Mouse (Mus musculus) left cerebral cortex, postnatal 36 days (tissue): ENCODE measurements around the gene Arg1. TPM values are rescaled to one million over a fixed set of nuclear protein-coding genes. Genes with fewer than 3 reads are reported as not detected.

Experiments used
- DNase-seq, 2 experiments: peaks; one replicate each; pipeline ENCODE4 v3.0.0; 2021 to 2022; ENCODE audit warnings: low spot score in 2 of 2, mixed read lengths in 1 of 2
- intact Hi-C: fragments of 180-260 bp; cut with DNase I; formaldehyde crosslinking; loops from one replicate; pipeline ENCODE4 v1.15.1; 2025
- microRNA-seq: library from miRNA; unstranded; fragments of <30 nt; microRNA quantifications from one replicate; pipeline ENCODE4 v1.2.0, GENCODE M21; 2022
- total RNA-seq, 2 experiments: library from RNA; stranded (reverse); gene quantifications; 2 replicates each; pipeline ENCODE4 v1.2.3; 2021

Gene Arg1
- total RNA-seq, 2 experiments from 2014 or later, result 0.27 TPM; not detected in 1

GRCm38 (mm10) chr10:24922977-24923376 is 4.3 kb downstream of the Arg1 start:
- DNase-seq, result no peak
- intact Hi-C loops, result no loop called here

DNA sequence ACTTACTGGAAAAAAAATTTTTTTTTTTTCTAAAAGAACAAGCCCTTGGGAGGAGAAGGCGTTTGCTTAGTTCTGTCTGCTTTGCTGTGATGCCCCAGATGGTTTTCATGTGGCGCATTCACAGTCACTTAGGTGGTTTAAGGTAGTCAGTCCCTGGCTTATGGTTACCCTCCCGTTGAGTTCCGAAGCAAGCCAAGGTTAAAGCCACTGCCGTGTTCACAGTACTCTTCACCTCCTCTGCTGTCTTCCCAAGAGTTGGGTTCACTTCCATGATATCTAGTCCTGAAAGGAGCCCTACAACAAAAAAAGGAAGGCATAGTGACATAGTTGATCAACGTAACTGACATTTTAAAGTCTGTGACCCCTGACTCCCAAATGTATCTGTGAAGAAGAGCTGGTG is 11.8 kb downstream of the Arg1 start:
- intact Hi-C loops, result no loop called here
- no peak for DNase-seq

GRCm38 (mm10) chr10:24912576-24912975 is 14.7 kb downstream of the Arg1 start:
- intact Hi-C loops, result no loop called here
- no peak for DNase-seq

- intact Hi-C loops, result no loop called here
- DNase-seq, result no peak
These were observed 16.1 kb downstream of the Arg1 start for GRCm38 (mm10) chr10:24911199-24911598.

DNA sequence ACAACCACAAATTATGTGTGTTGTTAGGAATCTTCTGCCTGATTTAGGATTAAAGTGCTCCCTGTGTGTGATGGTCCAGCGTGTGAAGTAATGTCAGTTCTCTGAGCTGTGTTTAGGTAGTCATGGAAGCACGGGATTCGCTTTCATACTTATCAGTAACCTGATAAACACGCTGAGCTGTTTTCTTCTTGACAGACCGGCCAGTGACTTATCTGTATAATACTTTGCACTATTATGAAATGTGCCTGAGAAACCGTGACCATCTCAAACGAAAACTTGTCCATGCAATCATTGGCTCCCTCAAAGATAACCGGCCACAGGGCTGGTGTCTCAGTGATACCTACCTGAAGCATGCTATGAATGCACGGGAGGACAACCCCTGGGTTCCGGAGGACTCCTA is 21.7 kb downstream of the Arg1 start:
- intact Hi-C loops, result loop anchor here (5.0 kb wide), 1 partner anchor 33 kb away; no protein-coding TSS in a partner anchor
- DNase-seq, result no peak

DNA sequence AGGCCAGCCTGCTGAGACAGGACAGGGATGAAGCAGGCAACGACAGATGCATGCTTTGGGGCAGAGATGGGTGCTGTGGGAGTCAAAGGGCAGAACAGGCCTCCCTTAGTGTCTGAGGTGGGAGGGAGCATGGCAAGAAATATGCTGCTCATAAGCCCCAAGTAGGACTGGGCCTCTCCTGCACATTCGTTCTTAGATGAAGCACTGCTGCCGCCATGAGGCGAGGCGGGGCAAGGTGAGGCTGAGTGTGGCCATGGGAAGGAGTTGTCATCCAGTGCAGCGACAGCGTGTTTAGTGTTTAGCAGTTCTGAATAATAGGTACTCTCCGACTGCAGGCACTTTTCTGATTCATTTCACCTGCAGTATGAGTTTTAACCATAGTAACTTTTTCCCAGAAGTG is 31.4 kb downstream of the Arg1 start:
- intact Hi-C loops, result no loop called here
- peak; percentile 32 to 39 for DNase-seq

DNA sequence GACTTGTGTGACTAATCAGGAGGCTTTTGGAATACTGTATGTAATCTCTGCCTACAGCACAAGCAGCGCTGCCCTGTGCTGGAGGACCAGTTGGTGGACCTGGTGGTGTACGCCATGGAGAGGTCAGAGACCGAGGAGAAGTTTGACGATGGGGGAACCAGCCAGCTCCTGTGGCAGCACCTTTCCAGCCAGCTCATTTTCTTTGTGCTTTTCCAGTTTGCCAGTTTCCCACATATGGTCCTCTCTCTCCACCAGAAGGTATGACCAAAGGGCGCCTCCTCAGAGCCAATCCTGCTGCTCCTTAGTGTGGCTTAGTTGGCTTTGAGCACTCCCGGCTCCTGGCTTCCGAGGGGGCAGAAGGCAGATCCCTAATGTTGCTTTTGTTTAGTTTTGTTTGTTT is 38.9 kb downstream of the Arg1 start:
- DNase-seq, result no peak
- intact Hi-C loops, result no loop called here

- DNase-seq, result no peak
- intact Hi-C loops, result no loop called here
These were observed 41.3 kb downstream of the Arg1 start for GRCm38 (mm10) chr10:24886008-24886407.

GRCm38 (mm10) chr10:24873624-24874023 is 53.7 kb downstream of the Arg1 start:
- DNase-seq, result no peak
- intact Hi-C loops, result loop anchor here (5.0 kb wide), 1 partner anchor 34 kb away; no protein-coding TSS in a partner anchor

- intact Hi-C loops, result loop anchor here (2.0 to 5.0 kb wide), 2 partner anchors 37 to 349 kb away; no protein-coding TSS in a partner anchor
- DNase-seq, result peak; percentile 97 to 98
These were observed 57.5 kb downstream of the Arg1 start, which contains the start of gene Med23 for GRCm38 (mm10) chr10:24869760-24870290. TSS of gene Med23 (plus strand) at chr10:24869986.

Small RNAs within 50 kb of the gene (microRNA-seq; reads per million reads assigned to microRNA genes)
- not detected for gene Mir6905

Other genes with a start within 250 kb of the Arg1 start
- gene Enpp1, start 215.3 kb downstream of the Arg1 start, total RNA-seq, result 1 to 10 TPM; 3.6 to 4.1 TPM
- under 1 TPM; 0.39 to 0.41 TPM for gene Enpp3, start 84.7 kb downstream of the Arg1 start, total RNA-seq
- 10 to 100 TPM; 29.9 to 36.8 TPM for gene Med23, start 57.5 kb downstream of the Arg1 start, total RNA-seq